Mouse (Mus musculus): ENCODE results near the gene Yaf2.

The Yaf2 gene

DNA sequence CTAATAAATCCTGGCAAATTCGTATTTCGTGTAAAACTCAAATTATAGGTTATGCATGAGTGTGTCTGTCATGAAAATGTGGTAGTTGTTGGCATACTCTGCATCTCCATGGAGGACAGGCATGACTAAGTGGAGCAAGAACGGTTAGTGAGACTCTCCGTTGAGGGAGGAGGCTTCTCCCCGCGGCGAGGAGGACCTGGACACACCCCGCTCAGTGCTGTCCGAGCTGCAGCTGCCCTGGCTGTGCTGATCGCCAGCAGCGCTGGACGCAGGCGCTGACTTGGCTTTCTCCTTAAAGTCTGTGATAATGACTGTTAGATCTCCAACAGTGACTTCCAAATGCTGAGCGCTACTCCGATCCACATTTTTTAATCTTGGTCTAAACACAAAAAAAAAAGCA, 51.5 kb downstream of the Yaf2 start:
- no peak for DNase-seq

DNA sequence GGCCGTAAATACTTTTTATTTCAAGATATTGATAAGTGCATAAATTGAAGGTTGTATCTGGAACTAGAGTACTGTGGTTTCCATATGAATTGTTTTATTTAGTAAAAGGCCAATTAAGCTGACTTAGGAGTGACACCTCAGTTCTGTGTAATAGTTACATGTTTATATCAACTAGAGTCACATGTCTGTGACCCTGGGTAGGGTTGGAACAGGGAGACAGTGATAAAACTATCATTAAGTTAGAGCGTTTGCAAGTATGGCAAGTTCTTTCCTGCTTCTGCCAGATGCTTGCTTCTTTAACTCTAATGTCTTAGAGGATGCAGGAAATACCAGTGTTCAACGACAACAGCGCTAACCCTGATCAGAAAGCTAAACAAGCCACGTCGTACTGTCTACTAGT, 52.4 kb downstream of the Yaf2 start:
- DNase-seq = no peak

- peak; percentile 20 for DNase-seq
Observed at GRCm38 (mm10) chr15:93283349-93283748, 53.4 kb downstream of the Yaf2 start.

DNA sequence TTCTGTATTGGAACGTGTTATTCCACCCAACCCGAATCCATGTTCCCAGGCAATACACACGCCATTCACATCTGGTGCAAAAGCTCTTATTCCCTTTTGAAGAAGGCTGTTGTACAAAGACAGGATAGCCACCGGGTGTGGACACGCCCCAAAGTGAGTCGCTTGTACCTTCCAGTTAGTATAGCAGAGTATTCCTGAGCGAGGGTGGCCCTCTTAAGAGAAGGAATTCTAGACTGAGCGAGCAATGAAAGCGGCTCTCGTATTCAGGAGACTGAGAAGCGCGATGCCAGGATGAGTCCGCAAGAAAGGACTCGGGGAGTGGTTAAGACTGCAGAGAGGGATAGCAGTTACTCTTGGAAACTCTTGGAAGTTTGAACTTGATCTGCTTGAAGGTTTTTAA, 60.5 kb downstream of the Yaf2 start:
- DNase-seq = no peak

DNA sequence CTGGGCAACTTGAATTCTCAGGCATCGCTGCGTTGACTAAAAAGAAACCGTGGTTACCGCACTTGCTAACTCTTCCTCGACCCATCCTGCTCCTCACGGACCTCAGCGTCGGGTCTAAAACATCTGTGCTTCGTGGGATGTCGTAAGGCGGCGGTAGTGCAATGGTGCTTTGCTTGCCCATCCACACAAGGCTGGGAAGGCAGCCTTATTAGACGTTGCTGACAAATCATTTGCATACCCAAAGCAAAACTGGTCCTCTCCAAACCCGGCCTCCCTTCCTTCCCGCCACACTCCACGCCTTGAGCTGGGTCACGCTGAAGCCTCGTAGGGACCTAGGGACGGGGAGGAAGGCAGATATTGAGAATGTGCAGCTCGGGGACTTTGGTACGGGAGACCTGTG, 61.1 kb downstream of the Yaf2 start:
- no peak for DNase-seq

DNA sequence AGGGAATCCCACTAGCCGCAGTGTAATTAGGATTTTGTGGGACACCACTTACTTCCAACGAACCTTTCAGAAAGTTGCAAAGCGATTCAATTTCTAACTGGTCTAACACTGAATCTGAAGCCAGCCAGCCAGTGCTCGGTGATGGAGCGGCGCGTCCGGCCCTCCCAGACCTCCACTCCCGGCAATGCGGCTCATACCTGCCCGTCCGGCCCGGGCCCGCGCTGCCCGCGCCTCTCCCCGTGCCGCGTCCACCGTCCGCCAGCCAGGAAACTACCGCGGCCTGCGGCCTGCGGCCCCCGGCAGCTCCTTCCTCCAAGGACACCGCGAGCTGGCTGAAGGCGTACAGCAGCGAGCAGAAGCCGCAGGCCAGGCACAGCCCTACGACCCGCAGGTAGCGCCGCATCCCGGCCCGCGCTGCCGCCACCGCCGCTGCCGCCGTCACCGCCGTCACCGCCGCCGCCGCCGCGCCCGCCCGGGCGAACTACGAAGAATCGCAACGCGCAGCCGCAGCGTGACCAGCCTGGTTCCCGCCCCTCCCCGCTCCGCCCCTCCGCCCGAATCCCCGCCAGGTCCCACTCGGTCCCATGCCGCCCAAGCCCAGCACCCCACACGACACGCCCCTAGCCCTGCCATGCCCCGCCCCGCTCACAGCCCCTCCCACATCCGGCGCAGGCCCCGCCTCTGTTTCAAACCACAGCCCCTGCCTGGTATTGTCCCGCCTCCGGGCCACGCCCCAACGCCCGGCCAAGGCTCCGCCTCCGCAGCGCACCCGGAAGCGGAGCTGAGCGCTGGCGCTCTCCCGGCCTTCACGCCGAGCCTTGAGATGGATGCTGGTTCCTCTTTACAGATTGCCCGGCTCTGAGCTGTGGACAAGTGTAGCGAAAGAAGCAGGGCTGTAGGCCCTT, 61.8 kb downstream of the Yaf2 start, which contains the start of gene Gxylt1:
Gene Gxylt1, minus strand, starts transcription at position 501 of the 905 bp plus-strand sequence.
- peak; percentile 100 for DNase-seq

DNA sequence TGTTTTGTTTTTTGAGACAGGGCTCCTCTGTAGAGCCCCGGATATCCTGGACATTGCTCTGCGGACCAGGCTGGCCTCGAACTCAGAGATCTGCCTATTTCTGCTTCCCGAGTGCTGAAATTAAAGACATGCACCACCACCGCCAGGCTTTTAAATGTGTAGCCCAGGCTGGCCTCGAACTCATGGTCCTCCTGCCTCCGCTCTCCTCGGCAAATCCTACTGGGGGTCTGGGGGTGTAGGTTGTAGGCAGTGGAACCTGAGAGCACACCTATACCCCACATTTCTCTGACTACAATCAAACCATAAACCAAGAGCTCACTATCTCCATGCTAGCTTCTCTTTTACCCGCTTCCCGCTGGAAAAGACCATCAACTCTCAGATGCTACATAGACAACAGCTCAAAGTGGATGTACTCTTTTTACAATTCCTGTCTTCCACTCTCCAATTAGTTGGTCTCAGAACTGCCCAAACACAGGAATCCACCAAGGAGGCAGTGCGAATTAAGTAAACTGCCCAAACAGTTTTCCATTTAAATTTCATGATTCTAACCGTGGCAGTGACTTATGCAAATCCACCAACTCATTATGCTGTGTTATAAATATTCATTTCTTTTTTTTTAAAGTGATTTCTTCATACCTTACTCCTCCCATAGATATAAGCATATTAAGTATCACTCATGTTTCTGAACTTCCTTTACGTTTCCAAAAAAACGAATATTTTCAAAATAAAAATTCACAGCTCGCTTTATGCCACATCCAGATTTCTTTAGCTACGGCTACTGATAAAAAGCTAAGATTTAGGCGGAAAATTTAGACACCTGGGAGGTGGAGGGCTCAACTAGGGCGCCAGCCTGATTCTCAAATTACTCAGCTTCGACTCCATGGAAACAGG, 62.7 kb downstream of the Yaf2 start:
- no peak for DNase-seq

GRCm38 (mm10) chr15:93272948-93273347, 63.8 kb downstream of the Yaf2 start:
- no peak for DNase-seq

DNA sequence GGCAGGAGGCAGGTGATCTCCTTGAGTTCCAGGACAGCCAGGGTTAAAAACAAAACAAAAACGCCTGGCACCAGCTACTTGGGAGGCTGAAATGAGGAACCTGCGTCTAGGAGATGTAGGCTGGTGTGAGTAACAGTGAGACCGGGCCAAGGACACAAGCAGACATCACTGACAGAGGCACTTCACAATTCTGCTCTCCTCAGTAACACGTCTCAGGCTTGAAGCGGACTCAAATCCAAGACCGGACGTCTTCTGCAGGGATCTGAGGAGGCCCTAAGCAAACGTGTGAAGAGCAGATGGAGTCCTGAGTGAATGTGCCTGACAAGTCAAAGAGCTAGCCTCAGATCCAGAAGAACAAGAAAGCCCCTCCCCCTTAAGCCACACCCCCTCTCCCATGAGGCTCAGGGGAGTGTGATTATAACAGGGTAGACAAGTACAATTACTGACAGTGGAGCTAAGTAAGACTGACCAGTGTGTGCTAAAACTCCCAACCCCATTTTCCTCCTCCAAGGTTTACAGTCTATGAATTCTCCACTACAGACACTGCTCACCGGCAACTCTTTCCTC, 66.4 kb downstream of the Yaf2 start:
- DNase-seq = no peak

DNA sequence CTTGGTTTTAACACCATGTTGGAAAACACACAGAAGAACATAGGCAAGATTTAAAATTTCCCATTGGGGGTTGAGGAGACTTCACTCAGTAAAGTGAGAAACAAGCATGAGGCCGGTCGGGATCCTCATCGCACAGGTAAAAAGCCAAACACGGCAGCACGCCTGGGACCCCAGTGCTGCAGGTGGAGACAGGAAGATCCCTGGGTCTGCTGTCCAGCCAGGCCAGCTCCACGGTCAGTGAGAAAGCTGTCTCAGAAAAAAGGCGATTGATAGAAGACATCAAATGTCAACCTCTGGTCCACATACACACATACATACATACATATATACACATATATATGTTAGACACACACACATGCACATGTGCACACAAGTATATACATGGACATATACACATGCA, 67.2 kb downstream of the Yaf2 start:
- DNase-seq = no peak

DNA sequence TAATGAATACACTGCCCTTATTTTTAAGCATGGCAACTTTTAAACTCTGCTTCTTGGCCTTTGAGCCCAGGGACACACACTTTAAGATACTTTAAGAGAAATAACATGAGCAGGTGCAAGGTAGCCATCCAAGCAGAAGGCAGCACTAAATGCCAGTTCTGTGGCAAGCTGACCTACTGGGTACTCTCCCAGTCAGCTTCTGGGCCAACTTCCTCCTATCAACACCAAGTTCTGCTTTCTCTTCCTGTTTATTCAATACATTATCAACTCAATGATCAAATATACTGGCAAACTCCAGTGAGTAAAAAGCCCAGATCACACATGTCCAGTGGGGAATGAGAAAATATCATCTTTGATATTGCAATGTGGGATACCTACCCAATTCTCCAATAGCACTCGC, 68.7 kb downstream of the Yaf2 start:
- DNase-seq = no peak

DNA sequence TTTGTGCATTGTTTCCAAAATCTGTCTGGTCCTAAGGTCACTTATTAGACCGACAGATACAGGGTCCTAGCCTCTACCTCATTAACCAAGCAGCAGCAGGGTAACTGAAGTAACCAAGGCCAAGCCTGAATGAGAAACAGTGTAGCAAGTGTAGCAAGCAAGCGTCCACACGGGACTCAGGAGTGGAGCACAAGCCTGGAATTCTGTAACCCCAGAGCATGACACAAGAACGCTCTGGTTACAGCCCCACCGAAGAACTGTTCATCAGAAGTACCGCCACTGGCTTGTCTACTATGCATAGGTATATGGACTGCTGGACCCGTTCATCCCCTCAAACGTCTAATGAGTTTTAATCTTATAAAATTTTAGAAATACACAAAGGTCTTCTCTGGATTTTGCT, 69.3 kb downstream of the Yaf2 start:
- DNase-seq = no peak

GRCm38 (mm10) chr15:93266361-93266760, 70.4 kb downstream of the Yaf2 start:
- no peak for DNase-seq

DNA sequence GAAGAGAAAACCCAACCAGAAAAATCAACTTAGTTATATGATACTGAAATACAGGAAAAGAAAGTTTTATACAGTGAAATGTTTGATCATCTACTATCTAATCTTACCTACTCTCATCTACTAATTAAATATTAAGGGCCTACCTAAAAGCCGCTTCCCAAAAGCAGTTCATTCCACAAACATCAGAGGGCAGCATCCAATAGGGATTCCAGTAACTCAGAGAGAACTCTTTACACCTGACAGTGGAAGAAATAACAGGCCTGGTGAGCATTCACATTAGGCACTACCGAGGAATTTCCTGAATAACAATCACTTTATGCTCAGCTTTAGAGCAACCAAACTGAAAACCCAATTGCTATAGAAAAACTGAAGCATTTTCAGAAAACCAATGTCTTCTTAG, 71.0 kb downstream of the Yaf2 start:
- peak; percentile 58 for DNase-seq

DNA sequence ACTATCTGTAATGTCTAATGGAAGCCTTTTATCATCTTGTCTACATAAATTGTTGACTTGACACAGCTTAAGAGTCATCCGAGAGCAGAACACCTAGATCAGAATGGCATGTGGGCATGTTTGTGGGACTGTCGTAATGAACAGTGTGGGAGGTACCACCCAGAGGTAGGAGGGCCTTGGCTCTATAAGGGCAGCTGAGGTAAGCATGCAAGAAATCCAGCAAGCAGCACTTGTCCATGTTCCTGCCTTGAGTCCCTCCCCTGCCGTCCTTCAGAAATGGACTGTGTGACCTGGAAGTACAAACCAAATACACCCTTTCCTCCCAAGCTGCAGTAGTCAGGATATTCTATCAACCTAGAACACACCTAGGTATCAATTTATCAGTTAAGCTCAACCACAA, 71.5 kb downstream of the Yaf2 start:
- DNase-seq = no peak

DNA sequence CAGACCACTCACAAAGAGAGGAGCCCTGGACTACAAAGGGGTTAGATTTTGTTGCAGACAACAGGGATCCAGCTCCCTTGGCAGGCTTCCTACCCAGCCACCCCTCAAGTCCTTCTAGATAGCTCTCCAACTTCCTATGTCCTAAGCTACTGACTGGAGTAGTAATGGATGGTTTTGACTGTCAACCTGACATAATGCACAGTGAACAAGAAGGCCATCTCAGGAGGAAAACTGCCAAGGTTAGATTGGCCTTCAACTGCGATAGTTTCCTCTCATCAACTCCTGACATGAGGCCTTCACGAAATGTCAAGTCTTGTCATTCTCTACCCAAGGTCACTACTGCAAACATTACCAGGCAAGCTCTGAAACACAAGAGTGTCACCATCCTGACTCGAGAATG, 72.5 kb downstream of the Yaf2 start:
- no peak for DNase-seq

DNA sequence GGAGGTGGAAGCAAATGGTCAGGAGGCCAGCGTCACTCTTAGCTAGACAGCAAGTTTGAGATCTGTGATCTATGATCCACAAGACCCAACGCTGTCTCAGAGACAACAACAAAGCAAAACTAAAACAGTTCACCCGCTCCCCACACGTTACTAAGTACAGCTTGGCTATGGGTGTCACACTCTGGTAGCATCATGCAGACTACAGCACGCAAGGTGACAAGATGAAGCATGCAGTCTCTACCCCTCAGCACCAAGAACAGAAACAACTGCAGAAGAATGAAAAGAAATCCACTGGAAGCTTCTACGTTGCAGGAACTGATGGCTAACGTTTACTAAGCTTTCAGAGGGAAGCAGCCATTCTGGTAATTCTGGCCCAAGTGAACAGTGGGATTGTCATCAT, 73.2 kb downstream of the Yaf2 start:
- DNase-seq = no peak

- no peak for DNase-seq
Observed at GRCm38 (mm10) chr15:93262818-93263217, 73.9 kb downstream of the Yaf2 start.

- DNase-seq = no peak
Observed at GRCm38 (mm10) chr15:93262274-93262673, 74.5 kb downstream of the Yaf2 start.

DNA sequence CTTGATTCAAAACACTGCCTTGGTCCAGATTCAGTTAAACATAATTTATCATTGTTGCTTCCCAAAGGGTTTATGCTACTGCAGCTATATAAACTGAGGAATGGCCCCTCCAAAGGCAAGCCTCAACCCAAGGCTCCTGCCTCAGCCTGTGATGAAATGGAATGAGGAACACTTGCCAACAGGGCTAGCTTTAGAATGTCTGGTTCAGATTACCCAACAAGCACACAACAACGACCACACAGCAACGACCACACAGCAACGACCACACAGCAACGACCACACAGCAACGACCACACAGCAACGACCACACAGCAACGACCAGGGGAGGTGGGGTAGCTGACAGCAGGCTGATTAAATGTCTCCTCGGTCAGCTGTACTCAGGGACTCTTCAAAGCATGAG, 76.8 kb downstream of the Yaf2 start:
- DNase-seq = no peak

DNA sequence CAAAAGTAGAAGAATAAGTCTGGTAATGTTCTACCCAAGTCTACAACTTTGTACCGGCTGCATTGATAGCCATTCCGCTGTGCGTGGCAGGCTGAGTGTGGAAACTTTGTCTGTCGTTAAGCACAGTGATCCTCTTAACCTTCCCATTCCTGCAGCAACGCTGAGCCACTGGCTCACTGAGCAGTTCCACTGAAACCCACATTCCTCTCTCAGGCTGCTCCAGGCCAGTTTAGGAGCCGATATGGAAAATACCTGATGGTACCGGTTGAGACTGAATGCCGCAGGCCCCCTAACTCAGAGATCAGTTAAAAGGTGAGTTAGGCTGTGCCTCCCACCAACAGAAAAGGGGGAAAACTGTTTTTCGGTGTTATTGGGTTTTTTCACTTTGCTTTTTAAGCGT, 81.4 kb downstream of the Yaf2 start:
- no peak for DNase-seq

DNA sequence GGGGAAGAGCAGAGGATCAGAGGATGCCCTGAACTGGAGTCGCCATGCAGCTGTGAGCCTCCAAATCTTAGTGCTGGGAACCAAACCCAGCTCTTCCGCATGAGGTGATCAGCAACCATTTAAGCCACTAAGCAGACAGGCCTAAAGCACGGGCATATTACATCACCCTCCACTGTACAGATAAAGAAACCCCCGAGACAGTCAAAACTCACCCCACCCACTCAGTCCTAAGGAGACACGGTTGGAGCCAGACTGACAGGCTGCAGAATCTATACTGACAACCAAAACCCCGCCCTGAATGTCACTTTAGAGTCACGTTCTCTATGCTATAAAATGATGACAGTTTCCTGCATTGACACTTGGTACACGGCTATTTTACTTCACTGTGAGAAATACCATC, 83.6 kb downstream of the Yaf2 start:
- DNase-seq = no peak

GRCm38 (mm10) chr15:93252396-93252795, 84.3 kb downstream of the Yaf2 start:
- no peak for DNase-seq
